Mouse (Mus musculus) right cerebral cortex, postnatal 36 days (tissue): ENCODE results near the gene Gm20696.

Source experiments
- DNase-seq, 2 experiments: peaks; one replicate each; pipeline ENCODE4 v3.0.0; 2022; ENCODE audit warnings: low spot score in 2 of 2, mixed read lengths in 1 of 2

Gene Gm20696

GRCm38 (mm10) chr6:99211663-99212333, 454.8 kb downstream of the Gm20696 start:
- DNase-seq = no peak

- DNase-seq = no peak
These were observed 456.4 kb downstream of the Gm20696 start for GRCm38 (mm10) chr6:99210161-99210560.
